Mouse (Mus musculus) ES-Bruce4 (cell line): ENCODE results near the gene Timm10.

Experiments
- CTCF ChIP-seq: IDR thresholded peaks from one replicate; pipeline ENCODE4 v1.8.1; 2011; ENCODE audit warnings: low read depth, low read length
- EP300 ChIP-seq: IDR thresholded peaks from 2 replicates; pipeline ENCODE4 v1.6.1; 2011; ENCODE audit warnings: low read depth, low read length; ENCODE audit not compliant: insufficient read depth
- POLR2A ChIP-seq: IDR thresholded peaks from one replicate; pipeline ENCODE4 v1.8.1; 2011; ENCODE audit warnings: low read length; ENCODE audit not compliant: insufficient read depth

- TF ChIP-seq CTCF (no peak), EP300 (no peak), POLR2A (no peak)
Measured at GRCm38 (mm10) chr2:84827283-84827920, 605 bp downstream of the Timm10 start.
